Mouse (Mus musculus) lung, adult 10 weeks (tissue): ENCODE results near the gene Igfbp6. TPM values are rescaled to one million over a fixed set of nuclear protein-coding genes. Genes with fewer than 3 reads are reported as not detected.

Experiments
- polyA plus RNA-seq: library from polyadenylated mRNA; stranded (reverse); fragments of 350-450 nt; fragmentation: Illumina TruSeq; extraction: RNeasy Lipid Tissue Mini Kit (QIAGEN cat#74804); gene quantifications from one replicate; pipeline ENCODE4 v1.2.3, GENCODE M21; 2014; ENCODE audit warnings: low read depth, low replicate concordance; ENCODE audit not compliant: insufficient read depth

Gene Igfbp6
- polyA plus RNA-seq = 398 TPM

GRCm38 (mm10) chr15:102144274-102144711 is at the start of gene Igfbp6:
TSS of gene Igfbp6 (plus strand) at chr15:102144362.

GRCm38 (mm10) chr15:102100161-102100981 is 43.8 kb upstream of the Igfbp6 start, which contains the start of gene Tns2:
TSS of gene Tns2 (plus strand) at chr15:102100413.

GRCm38 (mm10) chr15:102136129-102136758 is 7.9 kb upstream of the Igfbp6 start, which contains the start of gene Spryd3:
TSS of gene Spryd3 (minus strand) at chr15:102136234.

GRCm38 (mm10) chr15:102150301-102151135 is 6.4 kb downstream of the Igfbp6 start, which contains the start of gene Soat2:
TSS of gene Soat2 (plus strand) at chr15:102150526.

Other genes with a start within 250 kb of the Igfbp6 start
- gene Krt4, start 219.6 kb upstream of the Igfbp6 start, polyA plus RNA-seq = not detected
- 13.3 TPM for gene Krt79, start 204.0 kb upstream of the Igfbp6 start, polyA plus RNA-seq
- 0.10 TPM for gene Krt78, start 190.1 kb upstream of the Igfbp6 start, polyA plus RNA-seq
- 137 TPM for gene Krt8, start 139.9 kb upstream of the Igfbp6 start, polyA plus RNA-seq
- gene Krt18, start 116.2 kb upstream of the Igfbp6 start, polyA plus RNA-seq = 91.4 TPM
- gene Eif4b, start 70.6 kb upstream of the Igfbp6 start, polyA plus RNA-seq = 66.8 TPM
- 166 TPM for gene Tns2, start 43.9 kb upstream of the Igfbp6 start, polyA plus RNA-seq
- 27.8 TPM for gene Spryd3, start 8.1 kb upstream of the Igfbp6 start, polyA plus RNA-seq
- 0.20 TPM for gene Soat2, start 6.2 kb downstream of the Igfbp6 start, polyA plus RNA-seq
- gene Zfp740, start 58.9 kb downstream of the Igfbp6 start, polyA plus RNA-seq = 35.1 TPM
- gene Csad, start 60.4 kb downstream of the Igfbp6 start, polyA plus RNA-seq = 26.9 TPM
- gene Itgb7, start 87.6 kb downstream of the Igfbp6 start, polyA plus RNA-seq = 31.0 TPM
- 32.8 TPM for gene Rarg, start 113.2 kb downstream of the Igfbp6 start, polyA plus RNA-seq
- gene Gm9918, start 126.2 kb downstream of the Igfbp6 start, polyA plus RNA-seq = 0.10 TPM
- 38.5 TPM for gene Mfsd5, start 135.1 kb downstream of the Igfbp6 start, polyA plus RNA-seq
- 1.2 TPM for gene Espl1, start 151.9 kb downstream of the Igfbp6 start, polyA plus RNA-seq
- gene Pfdn5, start 181.8 kb downstream of the Igfbp6 start, polyA plus RNA-seq = 792 TPM
- 41.8 TPM for gene Myg1, start 187.3 kb downstream of the Igfbp6 start, polyA plus RNA-seq
- gene Aaas, start 206.4 kb downstream of the Igfbp6 start, polyA plus RNA-seq = 13.3 TPM
- gene Sp7, start 222.8 kb downstream of the Igfbp6 start, polyA plus RNA-seq = not detected